Mouse (Mus musculus): ENCODE measurements at regions not wholly inside any gene's neighbourhood (a gene's known extent, or its start where the extent isn't known, plus 50 kb on each side); places are given as distances from the start of the nearest gene placed in this dataset.

DNA sequence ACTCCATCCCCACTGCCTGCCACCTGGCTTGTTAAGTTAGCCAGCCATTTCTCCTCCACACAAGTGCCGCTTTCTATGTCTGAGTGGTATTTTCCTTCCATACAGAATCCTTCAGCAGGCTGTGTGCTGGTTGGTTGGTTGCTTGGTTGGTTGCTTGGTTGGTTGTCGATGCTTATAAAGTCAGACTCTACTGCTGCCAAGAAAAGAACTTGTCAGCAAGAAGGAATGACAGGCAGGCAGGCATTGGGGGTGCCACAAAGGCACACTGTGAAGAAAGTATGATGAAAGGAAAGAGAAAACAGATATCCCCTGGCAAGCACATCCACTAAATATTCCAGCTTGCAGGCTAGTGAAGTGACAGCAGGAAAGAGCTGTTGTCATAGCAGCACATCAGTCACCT, 263.0 kb upstream of the Hnrnpa3 start:
- Histone ChIP-seq H3K4me1 (replicated peaks) (peaks cover 5% of the 10 kb centered on the region), H3K4me2 (no peak overlapping the region), H3K9me3 (replicated peaks) (no peaks in the 10 kb centered on the region), H3K36me3 (no peaks in the 10 kb centered on the region), H3K27me3 (replicated peaks) (no peaks in the 10 kb centered on the region), H3K4me3 (no peak overlapping the region), H3K27ac (ENCODE audit: poor library complexity, severe bottlenecking) (no peak overlapping the region), H3K9ac (no peak overlapping the region)
- no peak for ATAC-seq (ENCODE audit: insufficient number of reproducible peaks, low FRiP score)
- WGBS, result 49% methylated on average over 2 of the region's 2 CpGs

DNA sequence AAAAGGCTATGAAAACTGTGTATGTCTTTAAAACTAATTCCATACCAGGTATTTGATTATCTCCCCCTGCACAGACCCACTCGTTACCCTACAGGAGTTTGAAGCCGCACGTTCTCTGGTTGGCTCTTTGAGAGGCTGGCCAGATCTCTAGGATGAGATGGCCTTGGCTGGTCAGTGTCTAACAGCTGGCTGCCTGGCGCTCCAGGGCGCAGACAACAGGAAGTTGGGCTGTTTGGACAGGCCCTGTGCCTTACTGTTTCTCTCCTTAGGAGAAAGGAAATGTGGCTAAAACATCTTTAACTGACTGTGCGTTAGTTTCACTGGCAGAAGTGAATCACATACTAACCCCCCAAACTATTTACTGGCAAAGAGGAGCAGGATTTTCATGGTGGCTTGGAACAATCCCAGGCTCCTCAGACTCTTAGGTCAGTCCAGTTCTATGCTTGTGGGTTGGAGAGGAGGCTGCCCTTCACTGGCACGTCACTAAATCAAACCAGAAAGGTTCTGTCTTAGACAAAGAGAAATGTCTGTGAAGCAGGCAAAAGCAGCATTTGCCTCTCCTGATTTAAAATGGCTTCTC, 258.7 kb upstream of the Hnrnpa3 start:
- Histone ChIP-seq H3K4me1 (replicated peaks) (peaks cover 8% of the 10 kb centered on the region), H3K36me3 (no peaks in the 10 kb centered on the region), H3K27ac (ENCODE audit: poor library complexity, severe bottlenecking) (no peak overlapping the region), H3K27me3 (replicated peaks) (no peaks in the 10 kb centered on the region), H3K4me3 (no peak overlapping the region), H3K9ac (no peak overlapping the region), H3K4me2 (no peak overlapping the region), H3K9me3 (replicated peaks) (no peaks in the 10 kb centered on the region)
- ATAC-seq (ENCODE audit: insufficient number of reproducible peaks, low FRiP score), result no peak
- WGBS, result 47% methylated on average over 7 of the region's 7 CpGs

DNA sequence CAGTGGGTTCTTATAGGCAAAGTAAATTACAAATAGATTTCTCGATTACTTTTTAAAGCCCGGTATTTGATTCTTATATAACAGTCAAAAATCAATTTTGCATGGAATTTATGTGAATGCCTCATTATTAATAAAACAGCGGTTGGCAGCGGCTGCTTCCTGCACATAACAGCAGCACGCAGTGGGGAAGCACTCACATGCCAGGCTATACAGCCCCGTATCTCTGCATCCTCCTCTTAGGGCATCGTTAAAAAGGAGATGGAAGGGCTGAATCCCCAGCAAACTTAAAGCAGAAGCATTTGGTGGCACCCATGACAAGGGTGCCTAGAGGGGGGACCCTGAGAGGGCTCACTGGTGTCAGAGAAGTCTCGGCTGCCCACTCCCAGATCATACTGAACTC, 255.3 kb upstream of the Hnrnpa3 start:
- H3K9me3 ChIP-seq (replicated peaks), result no peaks in the 10 kb centered on the region
- H3K4me2 ChIP-seq, result no peak overlapping the region
- H3K27me3 ChIP-seq (replicated peaks), result no peaks in the 10 kb centered on the region
- H3K36me3 ChIP-seq, result no peaks in the 10 kb centered on the region
- H3K4me1 ChIP-seq (replicated peaks), result peaks cover 3% of the 10 kb centered on the region
- no peak overlapping the region for H3K27ac ChIP-seq (ENCODE audit: poor library complexity, severe bottlenecking)
- 73% methylated on average over 8 of the region's 8 CpGs for WGBS
- ATAC-seq (ENCODE audit: insufficient number of reproducible peaks, low FRiP score), result no peak
- no peak overlapping the region for H3K9ac ChIP-seq
- no peak overlapping the region for H3K4me3 ChIP-seq

DNA sequence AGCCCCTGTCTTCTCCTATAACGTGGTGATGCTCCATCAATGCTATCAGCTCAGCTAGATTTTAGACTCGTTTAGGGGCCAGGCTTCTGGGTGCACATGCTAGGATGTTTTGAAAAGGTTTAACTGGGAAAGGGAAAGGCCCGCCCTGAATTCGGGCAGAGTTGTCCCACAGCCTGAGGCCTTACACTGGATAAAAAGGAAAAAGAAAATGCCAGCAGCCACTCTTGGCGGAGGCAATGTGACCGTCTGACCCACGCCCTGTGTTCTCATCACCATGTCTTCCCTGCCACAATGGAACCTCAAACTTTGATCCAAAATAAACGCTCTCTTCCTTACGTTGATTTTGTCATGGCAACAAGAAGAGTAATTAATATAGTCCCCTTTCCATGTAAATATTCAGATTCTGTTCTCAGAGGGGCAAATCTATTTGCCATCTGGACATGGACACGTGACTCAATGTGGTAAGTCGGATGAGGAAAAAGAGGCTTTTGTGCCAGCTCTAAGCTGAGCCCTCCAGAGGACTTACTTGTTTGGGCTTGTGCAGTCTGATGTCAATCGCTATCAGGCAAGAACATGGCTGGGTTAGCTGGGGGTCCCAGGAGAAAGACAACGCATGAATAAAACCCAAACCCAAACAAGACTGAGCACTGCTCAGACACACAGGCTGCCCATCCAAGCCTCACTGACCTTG, 253.4 kb upstream of the Hnrnpa3 start:
- peaks cover 3% of the 10 kb centered on the region for H3K4me1 ChIP-seq (replicated peaks)

DNA sequence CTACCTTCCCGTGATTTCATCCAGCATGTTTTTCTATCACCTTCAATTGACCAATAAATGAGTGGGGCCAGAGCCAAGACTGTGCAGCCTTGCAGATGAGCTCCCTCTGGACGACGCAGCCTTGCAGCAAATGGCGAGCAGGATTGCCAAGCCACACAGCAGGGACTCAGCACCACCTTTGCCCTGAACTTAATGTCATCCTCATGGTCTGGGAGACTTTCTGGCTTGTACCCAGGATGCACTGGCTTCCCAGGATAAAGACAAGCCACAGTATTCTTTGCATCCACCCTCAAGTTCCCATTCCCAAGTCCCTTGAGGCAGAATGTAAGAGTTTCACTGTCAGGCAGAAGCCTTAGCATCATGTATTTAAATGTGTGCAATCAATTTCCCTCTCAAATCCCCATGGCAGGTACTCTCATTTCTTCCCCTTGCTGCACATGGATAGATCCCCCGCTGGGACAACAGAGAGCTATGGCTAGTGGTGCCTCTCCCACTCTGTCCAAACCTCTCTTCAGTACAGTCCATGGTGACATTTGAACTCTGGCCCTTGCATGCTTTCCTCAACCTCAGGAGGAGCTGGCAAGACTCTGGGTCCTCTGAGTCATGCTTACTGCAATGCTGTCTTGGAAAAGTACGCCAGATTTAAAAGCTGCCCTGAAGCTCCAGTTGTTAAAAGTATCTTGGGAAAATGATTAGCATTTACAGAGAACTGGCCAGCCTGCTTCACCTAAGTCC, 252.2 kb upstream of the Hnrnpa3 start:
- Histone ChIP-seq H3K27me3 (replicated peaks) (no peaks in the 10 kb centered on the region), H3K9me3 (replicated peaks) (no peaks in the 10 kb centered on the region), H3K4me1 (replicated peaks) (peaks cover 3% of the 10 kb centered on the region), H3K4me3 (no peak overlapping the region), H3K4me2 (no peak overlapping the region), H3K9ac (no peak overlapping the region), H3K27ac (ENCODE audit: poor library complexity, severe bottlenecking) (no peak overlapping the region), H3K36me3 (no peaks in the 10 kb centered on the region)
- ATAC-seq (ENCODE audit: insufficient number of reproducible peaks, low FRiP score), result no peak
- 71% methylated on average over 6 of the region's 6 CpGs for WGBS

More for the DNA sequence above, 253.4 kb upstream of the Hnrnpa3 start:
- Histone ChIP-seq H3K9me3 (replicated peaks) (no peaks in the 10 kb centered on the region), H3K9ac (no peak overlapping the region), H3K27me3 (replicated peaks) (no peaks in the 10 kb centered on the region), H3K36me3 (no peaks in the 10 kb centered on the region), H3K27ac (ENCODE audit: poor library complexity, severe bottlenecking) (no peak overlapping the region), H3K4me2 (no peak overlapping the region), H3K4me3 (no peak overlapping the region)
- WGBS, result 79% methylated on average over 13 of the region's 13 CpGs
- ATAC-seq (ENCODE audit: insufficient number of reproducible peaks, low FRiP score), result no peak

DNA sequence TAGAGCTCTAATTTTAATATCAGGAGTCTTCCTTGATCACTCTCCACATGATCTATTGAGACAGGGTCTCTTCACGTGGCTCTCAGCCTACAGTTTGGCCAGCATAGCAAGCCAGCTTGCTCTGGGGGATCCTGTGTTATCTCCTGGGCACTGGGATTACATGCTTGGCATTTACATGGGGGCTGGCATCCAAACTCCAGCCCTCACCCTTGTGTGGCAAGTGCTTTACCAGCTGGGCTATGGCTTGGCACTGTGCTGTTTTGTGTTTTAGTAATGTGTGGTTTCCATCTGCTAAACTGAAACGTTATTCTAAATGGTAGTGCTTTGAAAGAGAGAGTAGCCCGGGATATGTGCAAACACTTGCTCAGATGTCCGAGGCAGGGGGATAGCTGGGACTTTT, 251.5 kb upstream of the Hnrnpa3 start:
- Histone ChIP-seq H3K4me3 (no peak overlapping the region), H3K9me3 (replicated peaks) (no peaks in the 10 kb centered on the region), H3K36me3 (no peaks in the 10 kb centered on the region), H3K4me2 (no peak overlapping the region), H3K27ac (ENCODE audit: poor library complexity, severe bottlenecking) (no peak overlapping the region), H3K9ac (no peak overlapping the region), H3K4me1 (replicated peaks) (peaks cover 3% of the 10 kb centered on the region), H3K27me3 (replicated peaks) (no peaks in the 10 kb centered on the region)
- ATAC-seq (ENCODE audit: insufficient number of reproducible peaks, low FRiP score), result no peak
- 73% methylated on average over 4 of the region's 4 CpGs for WGBS

DNA sequence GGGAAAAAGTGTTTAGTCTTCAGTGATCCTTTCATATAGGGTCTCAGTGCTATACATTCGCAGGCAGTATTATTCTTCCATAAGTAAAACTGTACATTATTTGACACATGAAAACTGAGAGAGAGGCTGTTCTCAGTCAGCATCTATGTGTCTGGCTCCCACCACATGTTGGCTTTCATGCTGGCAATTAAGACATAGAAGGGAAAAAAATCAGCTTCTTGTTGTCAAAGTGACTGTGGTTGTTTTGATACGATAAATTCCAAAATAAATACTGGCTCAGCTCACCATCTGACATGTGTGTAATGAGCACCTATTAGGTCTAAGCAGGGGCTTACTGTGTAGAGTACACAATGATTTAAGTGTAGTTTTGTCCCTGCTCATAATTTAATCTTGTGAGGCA, 251.0 kb upstream of the Hnrnpa3 start:
- Histone ChIP-seq H3K36me3 (no peaks in the 10 kb centered on the region), H3K27ac (ENCODE audit: poor library complexity, severe bottlenecking) (no peak overlapping the region), H3K27me3 (replicated peaks) (no peaks in the 10 kb centered on the region), H3K4me2 (no peak overlapping the region), H3K9me3 (replicated peaks) (no peaks in the 10 kb centered on the region), H3K4me3 (no peak overlapping the region), H3K4me1 (replicated peaks) (peaks cover 3% of the 10 kb centered on the region), H3K9ac (no peak overlapping the region)
- no peak for ATAC-seq (ENCODE audit: insufficient number of reproducible peaks, low FRiP score)
- 88% methylated on average over 2 of the region's 2 CpGs for WGBS

DNA sequence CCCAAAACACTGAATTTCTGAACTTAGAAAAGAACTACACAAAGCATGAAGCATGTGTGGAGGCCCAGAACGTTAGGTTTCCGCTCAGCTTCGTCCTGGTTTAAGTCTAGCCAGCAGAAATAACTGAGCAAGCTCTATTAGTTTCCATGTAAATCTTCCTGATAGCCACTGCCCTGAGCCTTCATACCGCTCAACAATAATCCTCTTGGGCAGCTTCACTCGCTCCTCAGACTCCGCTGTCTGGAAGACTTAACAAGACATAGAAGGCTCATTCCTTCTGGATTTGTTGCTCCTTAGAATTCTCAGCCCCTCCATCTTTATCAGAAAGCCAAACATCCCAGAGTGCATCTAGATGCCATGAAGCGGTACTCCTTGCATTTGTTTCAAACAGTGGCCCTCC, 249.3 kb upstream of the Hnrnpa3 start:
- H3K27ac ChIP-seq (ENCODE audit: poor library complexity, severe bottlenecking), result no peak overlapping the region
- WGBS, result 85% methylated on average over 7 of the region's 7 CpGs
- no peaks in the 10 kb centered on the region for H3K4me1 ChIP-seq (replicated peaks)

DNA sequence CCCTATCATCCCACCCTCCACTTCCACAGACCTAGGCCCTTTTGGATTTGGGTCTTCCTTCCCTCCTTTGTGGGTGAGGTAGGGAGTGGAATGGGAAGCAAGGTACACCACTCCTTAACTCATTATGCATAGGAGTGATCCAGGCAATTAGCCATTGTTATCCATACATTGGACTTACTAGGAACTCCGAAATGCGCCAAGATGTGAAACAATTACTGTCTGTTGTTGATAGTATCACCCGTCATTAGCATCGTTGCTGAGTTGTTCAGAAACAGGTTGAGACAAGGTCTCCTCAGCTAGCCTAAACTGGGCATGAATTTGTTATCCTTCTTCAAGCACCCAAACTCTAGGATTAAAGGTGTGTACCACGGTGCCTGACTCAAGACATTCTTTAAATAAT, 246.3 kb upstream of the Hnrnpa3 start:
- 84% methylated on average over 5 of the region's 5 CpGs for whole genome bisulfite sequencing
- no peak overlapping the region for H3K4me3 ChIP-seq
- no peak overlapping the region for H3K27ac ChIP-seq (ENCODE audit: poor library complexity, severe bottlenecking)
- H3K9ac ChIP-seq, result no peak overlapping the region
- no peaks in the 10 kb centered on the region for H3K27me3 ChIP-seq (replicated peaks)
- no peaks in the 10 kb centered on the region for H3K36me3 ChIP-seq
- no peak for ATAC-seq (ENCODE audit: insufficient number of reproducible peaks, low FRiP score)
- no peaks in the 10 kb centered on the region for H3K9me3 ChIP-seq (replicated peaks)
- H3K4me2 ChIP-seq, result no peak overlapping the region
- H3K4me1 ChIP-seq (replicated peaks), result no peaks in the 10 kb centered on the region

More for the DNA sequence above, 249.3 kb upstream of the Hnrnpa3 start:
- Histone ChIP-seq H3K4me3 (no peak overlapping the region), H3K9me3 (replicated peaks) (no peaks in the 10 kb centered on the region), H3K4me2 (no peak overlapping the region), H3K9ac (no peak overlapping the region), H3K27me3 (replicated peaks) (no peaks in the 10 kb centered on the region), H3K36me3 (no peaks in the 10 kb centered on the region)
- no peak for ATAC-seq (ENCODE audit: insufficient number of reproducible peaks, low FRiP score)

DNA sequence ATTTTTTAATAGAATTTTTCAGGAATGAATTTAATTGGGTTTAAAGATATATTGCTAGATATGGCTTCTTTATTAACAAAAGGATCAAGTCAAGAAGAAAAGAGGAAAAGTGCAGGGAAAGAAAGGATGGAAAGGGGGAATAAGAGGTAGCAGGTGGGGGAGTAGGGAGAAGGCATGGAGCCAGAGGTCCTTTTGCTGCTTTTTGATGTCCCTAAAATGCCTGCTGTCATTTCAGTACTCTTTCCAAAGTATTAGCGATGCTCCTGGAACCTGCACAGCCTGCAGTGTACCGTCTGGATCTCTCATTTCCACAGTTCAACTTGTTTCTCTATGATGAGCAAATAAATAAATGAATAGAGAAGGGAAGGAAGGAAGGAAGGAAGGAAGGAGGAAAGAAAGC, 240.4 kb upstream of the Hnrnpa3 start:
- H3K9ac ChIP-seq, result no peak overlapping the region
- ATAC-seq (ENCODE audit: insufficient number of reproducible peaks, low FRiP score), result no peak

DNA sequence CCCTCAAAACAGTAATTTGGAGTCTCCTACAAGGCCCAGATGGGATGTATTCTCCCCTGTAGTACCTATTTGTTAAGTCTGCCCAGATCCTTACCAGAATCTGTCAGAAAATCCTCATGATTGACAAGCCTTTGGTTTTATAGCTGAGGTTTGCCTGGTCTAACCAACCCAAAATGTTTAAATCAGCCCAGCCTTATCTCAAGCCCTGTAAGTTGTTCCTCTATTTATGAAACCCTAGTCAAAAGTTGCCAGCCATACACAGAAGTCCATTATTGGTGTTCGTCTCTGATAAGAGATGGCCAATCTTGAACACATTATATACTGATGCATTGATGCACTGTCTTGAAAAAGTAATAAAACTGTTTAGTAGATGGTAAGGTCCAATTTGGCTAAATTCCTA, 239.9 kb upstream of the Hnrnpa3 start:
- Histone ChIP-seq H3K27ac (ENCODE audit: poor library complexity, severe bottlenecking) (no peak overlapping the region), H3K9ac (no peak overlapping the region), H3K4me3 (no peak overlapping the region), H3K4me1 (replicated peaks) (no peaks in the 10 kb centered on the region), H3K36me3 (no peaks in the 10 kb centered on the region), H3K4me2 (no peak overlapping the region), H3K27me3 (replicated peaks) (no peaks in the 10 kb centered on the region), H3K9me3 (replicated peaks) (no peaks in the 10 kb centered on the region)
- ATAC-seq (ENCODE audit: insufficient number of reproducible peaks, low FRiP score), result no peak
- 86% methylated on average over 1 of the region's 1 CpGs for WGBS

More for the DNA sequence above, 240.4 kb upstream of the Hnrnpa3 start:
- H3K4me1 ChIP-seq (replicated peaks), result no peaks in the 10 kb centered on the region
- no peak overlapping the region for H3K27ac ChIP-seq (ENCODE audit: poor library complexity, severe bottlenecking)
- no peaks in the 10 kb centered on the region for H3K9me3 ChIP-seq (replicated peaks)
- 85% methylated on average over 2 of the region's 2 CpGs for WGBS
- no peak overlapping the region for H3K4me3 ChIP-seq
- no peaks in the 10 kb centered on the region for H3K27me3 ChIP-seq (replicated peaks)
- no peaks in the 10 kb centered on the region for H3K36me3 ChIP-seq
- H3K4me2 ChIP-seq, result no peak overlapping the region

Measured in heart, embryonic 12.5 days (tissue).